Mouse (Mus musculus) heart, postnatal 14 days (tissue): ENCODE measurements at regions not wholly inside any gene's neighbourhood (a gene's known extent, or its start where the extent isn't known, plus 50 kb on each side); places are given as distances from the start of the nearest gene placed in this dataset.

Experiments
- DNase-seq, 2 experiments: peaks; one replicate each; pipeline ENCODE4 v3.0.0; 2021 to 2022
- intact Hi-C: fragments of 180-260 bp; cut with DNase I; formaldehyde crosslinking; loops from one replicate; pipeline ENCODE4 v1.15.1; 2025

- intact Hi-C loops = no loop called here
- no peak for DNase-seq
These were observed 85.3 kb upstream of the Ltbp1 start for GRCm38 (mm10) chr17:74920056-74920455.

GRCm38 (mm10) chr17:74921413-74921812 is 84.0 kb upstream of the Ltbp1 start:
- intact Hi-C loops = no loop called here
- DNase-seq = no peak

DNA sequence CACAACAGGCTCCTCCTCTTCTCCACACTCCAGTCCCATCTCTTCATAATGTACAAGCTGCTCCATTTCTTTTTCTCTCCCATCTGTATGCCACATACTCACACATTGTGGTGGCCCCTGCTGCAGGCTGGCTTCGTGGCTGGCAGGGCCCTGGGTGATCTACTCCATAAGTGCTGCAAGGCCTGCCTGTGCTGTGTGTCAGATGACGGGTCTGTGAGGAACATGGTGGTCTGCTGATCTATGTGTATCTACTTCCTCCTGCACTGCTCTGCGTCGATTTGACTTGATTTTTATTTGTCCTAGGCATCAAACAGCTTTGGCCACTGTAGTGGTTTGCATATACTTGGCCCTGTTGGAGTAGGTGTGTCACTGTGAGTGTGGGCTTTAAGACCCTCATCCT is 83.4 kb upstream of the Ltbp1 start:
- intact Hi-C loops = no loop called here
- no peak for DNase-seq

GRCm38 (mm10) chr17:74922591-74922990 is 82.8 kb upstream of the Ltbp1 start:
- intact Hi-C loops = no loop called here
- peak; percentile 24 to 26 for DNase-seq

GRCm38 (mm10) chr17:74923101-74923500 is 82.3 kb upstream of the Ltbp1 start:
- DNase-seq = no peak
- intact Hi-C loops = no loop called here

- intact Hi-C loops = no loop called here
- no peak for DNase-seq
These were observed 80.2 kb upstream of the Ltbp1 start for GRCm38 (mm10) chr17:74925131-74925530.

DNA sequence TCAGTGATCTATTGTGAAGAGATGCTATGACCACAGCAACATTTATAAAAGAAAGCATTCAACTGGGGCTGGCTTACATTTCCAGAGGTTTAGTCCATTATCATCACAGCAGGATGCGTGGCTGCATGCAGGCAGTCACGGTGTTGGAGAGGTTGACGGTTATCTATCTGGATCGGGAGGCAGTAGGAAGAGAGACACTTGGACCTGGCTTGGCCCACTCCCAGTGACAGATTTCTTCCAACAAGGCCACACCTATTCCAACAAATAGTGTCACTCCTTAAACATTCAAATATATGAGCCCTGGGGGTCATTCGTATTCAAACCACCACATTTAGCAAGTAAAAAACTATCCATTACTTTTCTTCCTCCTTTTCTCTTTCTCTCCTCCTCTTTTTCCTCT is 77.4 kb upstream of the Ltbp1 start:
- intact Hi-C loops = no loop called here
- DNase-seq = no peak

DNA sequence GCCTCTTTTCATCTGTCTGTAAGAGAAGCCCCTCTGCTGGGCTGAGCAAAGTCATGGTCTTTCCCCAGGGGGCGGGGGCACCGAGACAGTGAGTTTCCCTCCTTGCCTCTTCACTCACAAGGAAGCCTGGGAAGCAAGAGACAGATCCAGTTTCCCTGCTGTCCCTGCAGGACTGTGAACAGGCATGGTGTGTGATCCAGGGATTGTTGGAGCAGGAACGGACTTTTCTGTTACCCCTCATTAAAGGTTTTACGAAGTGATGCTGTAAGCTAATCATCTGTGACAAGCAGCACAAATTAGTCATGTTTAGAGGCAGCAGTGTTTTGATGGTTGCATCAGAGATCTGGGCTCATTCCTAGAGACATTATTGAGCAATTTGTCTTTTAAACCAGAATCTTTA is 73.8 kb upstream of the Ltbp1 start:
- intact Hi-C loops = no loop called here
- DNase-seq = no peak

DNA sequence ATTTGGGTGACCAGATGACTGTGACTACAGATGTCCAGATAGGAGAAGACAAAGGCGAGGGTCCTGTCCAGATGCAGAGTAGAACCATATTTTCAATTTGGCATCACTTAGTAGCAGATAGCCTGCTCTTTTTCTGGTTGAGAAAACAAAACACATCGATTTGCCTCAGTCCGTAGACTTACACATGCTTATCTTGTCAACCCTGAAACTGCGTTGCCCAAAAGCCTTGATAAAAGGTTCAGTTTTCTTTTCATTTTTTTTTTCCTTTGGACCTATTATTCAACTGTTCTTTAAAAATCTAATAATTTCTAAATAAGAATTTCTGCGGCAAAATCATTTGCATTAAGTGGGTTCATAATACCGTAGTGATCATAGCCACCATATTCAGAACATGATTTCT is 64.0 kb upstream of the Ltbp1 start:
- DNase-seq = no peak
- intact Hi-C loops = no loop called here

GRCm38 (mm10) chr17:74942984-74943801 is 62.2 kb upstream of the Ltbp1 start:
- intact Hi-C loops = no loop called here

GRCm38 (mm10) chr17:74943802-74944193 is 61.6 kb upstream of the Ltbp1 start:
- intact Hi-C loops = no loop called here
- no peak for DNase-seq

More at GRCm38 (mm10) chr17:74942984-74943801, 62.2 kb upstream of the Ltbp1 start:
- no peak for DNase-seq

GRCm38 (mm10) chr17:74945149-74945548 is 60.2 kb upstream of the Ltbp1 start:
- no peak for DNase-seq
- intact Hi-C loops = no loop called here

DNA sequence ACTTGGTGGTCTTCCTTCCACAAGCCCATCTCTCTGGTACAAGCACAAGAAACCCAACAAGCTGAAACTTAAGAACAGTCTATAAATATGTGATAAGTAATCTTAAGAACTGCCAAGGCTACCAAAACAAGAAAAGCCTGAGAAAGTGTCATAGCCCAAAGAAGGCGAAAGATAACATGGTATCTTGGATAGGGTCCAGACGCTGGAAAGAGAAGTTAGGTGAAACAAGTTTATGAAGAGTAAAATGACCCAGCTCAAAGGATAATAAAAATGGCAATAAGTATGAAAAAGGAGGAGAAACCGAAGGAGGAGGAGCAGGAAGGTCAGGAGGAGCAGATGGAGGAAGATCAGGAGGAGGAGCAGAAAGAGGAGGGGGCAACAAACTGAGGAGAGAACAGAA is 56.9 kb upstream of the Ltbp1 start:
- intact Hi-C loops = no loop called here
- DNase-seq = no peak

DNA sequence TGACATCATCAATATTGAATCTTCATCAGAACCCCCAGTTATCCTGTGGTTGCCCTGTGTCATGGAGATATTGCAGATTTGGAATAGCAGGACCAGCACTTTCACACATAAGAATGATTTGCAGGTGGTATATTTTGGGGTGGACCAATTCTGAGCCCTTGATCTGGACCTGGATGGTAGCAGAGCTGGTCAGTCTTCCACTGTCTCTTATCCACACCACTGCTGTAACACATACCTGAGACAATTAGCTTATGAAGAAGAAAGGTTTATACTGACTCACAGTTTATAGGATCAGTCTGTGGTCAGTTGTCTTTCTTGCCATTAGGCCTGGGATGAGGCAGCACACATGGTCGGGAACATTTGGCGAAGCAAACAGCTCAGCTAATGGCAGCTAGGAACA is 55.1 kb upstream of the Ltbp1 start:
- intact Hi-C loops = no loop called here

DNA sequence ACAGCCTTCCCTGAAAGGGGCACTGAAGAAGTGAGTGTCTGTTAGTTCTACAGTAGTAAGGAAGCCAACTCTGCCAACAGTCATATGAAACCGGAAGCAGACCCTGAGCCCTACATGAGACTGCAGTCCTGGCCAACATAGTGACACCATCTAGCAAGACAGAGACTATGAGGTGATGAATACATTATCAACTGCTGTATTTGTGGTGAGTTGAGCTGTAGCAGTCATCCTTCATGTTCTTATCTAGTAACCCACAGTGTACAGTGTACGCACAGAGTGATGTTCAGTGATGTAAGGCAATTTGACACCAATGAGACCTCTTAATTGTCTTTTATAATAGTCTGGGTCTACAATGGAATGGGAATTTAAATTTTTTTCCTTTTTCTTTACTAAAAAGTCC is 50.4 kb upstream of the Ltbp1 start:
- intact Hi-C loops = no loop called here
- DNase-seq = no peak

More for the DNA sequence above, 55.1 kb upstream of the Ltbp1 start:
- no peak for DNase-seq
